Mouse (Mus musculus) layer of hippocampus, postnatal 25 days (tissue): ENCODE measurements around the gene Ppm1g. TPM values are rescaled to one million over a fixed set of nuclear protein-coding genes. Genes with fewer than 3 reads are reported as not detected.
A peak's percentile ranks its signal among the peaks of the same experiment; 100 is the strongest.

ENCODE experiments used
- DNase-seq, 2 experiments: peaks; one replicate each; pipeline ENCODE4 v3.0.0; 2022; ENCODE audit warnings: mixed read lengths in 2 of 2, low spot score in 1 of 2; ENCODE audit errors: extremely low spot score in 1 of 2
- total RNA-seq, 2 experiments: library from RNA; stranded (reverse); gene quantifications; 2 replicates each; pipeline ENCODE4 v1.2.3; 2021

Gene Ppm1g
- total RNA-seq, 2 experiments from 2014 or later = 77.0 to 77.2 TPM

GRCm38 (mm10) chr5:31193631-31194281, 26.7 kb downstream of the Ppm1g start:
- DNase-seq = no peak

- DNase-seq = peak; percentile 96 to 98
These were observed 27.4 kb downstream of the Ppm1g start, which contains the start of the genes Snx17 and Eif2b4 for GRCm38 (mm10) chr5:31192939-31193630. Snx17 (plus strand) TSS chr5:31193227. Eif2b4 (minus strand) TSS chr5:31193430.

- no peak for DNase-seq
These were observed 28.2 kb downstream of the Ppm1g start for GRCm38 (mm10) chr5:31192045-31192938.

- DNase-seq = no peak
These were observed 30.3 kb downstream of the Ppm1g start for GRCm38 (mm10) chr5:31190201-31190600.

GRCm38 (mm10) chr5:31188223-31188840, 32.2 kb downstream of the Ppm1g start:
- no peak for DNase-seq

- DNase-seq = no peak
These were observed 36.8 kb downstream of the Ppm1g start for GRCm38 (mm10) chr5:31183678-31184077.

- DNase-seq = no peak
These were observed 39.2 kb downstream of the Ppm1g start for GRCm38 (mm10) chr5:31181183-31181770.

GRCm38 (mm10) chr5:31179766-31180630, 40.5 kb downstream of the Ppm1g start, which contains the start of the genes Gm29609 and Gtf3c2:
Gm29609 (minus strand) TSS chr5:31179911.
Gtf3c2 (minus strand) TSS chr5:31180144.
- peak; percentile 93 for DNase-seq

GRCm38 (mm10) chr5:31179301-31179765, 41.2 kb downstream of the Ppm1g start:
- DNase-seq = no peak

GRCm38 (mm10) chr5:31168630-31169029, 51.9 kb downstream of the Ppm1g start:
- DNase-seq = no peak

- DNase-seq = no peak
These were observed 55.6 kb downstream of the Ppm1g start for GRCm38 (mm10) chr5:31164878-31165277.

GRCm38 (mm10) chr5:31162462-31162861, 58.0 kb downstream of the Ppm1g start:
- no peak for DNase-seq

GRCm38 (mm10) chr5:31154152-31154553, 66.3 kb downstream of the Ppm1g start, which contains the start of gene Mpv17:
Mpv17 (minus strand) TSS chr5:31154251.
- DNase-seq = peak; percentile 68 to 73

- peak in 1 of 2 experiments; percentile 12 for DNase-seq
These were observed 66.9 kb downstream of the Ppm1g start for GRCm38 (mm10) chr5:31153516-31154151.
